Mouse (Mus musculus) liver, adult 2 months (tissue): Measurements from ENCODE around the gene Fbxl14. TPM values are rescaled to one million over a fixed set of nuclear protein-coding genes. Genes with fewer than 3 reads are reported as not detected.
"Not testable (repeated sequence)": the region's sequence is repeated elsewhere in the genome, so short reads cannot be mapped to it uniquely, and the experiment has no call there.

ENCODE experiments used
- DNase-seq: peaks from one replicate; pipeline ENCODE4 v3.0.0-alpha.2; 2011; ENCODE audit warnings: low read depth, low spot score; ENCODE audit errors: extremely low read depth
- H3K27ac ChIP-seq: fragments of 200-500 bp; replicated peaks from 2 replicates; pipeline ENCODE4 v1.5.1; 2012; ENCODE audit warnings: low read depth, mild to moderate bottlenecking, control low read depth, inconsistent platforms, low read length; ENCODE audit not compliant: insufficient read depth
- H3K27me3 ChIP-seq: fragments of 200-500 bp; 2 replicates; pipeline ENCODE4 v1.6.1; 2012; ENCODE audit warnings: mild to moderate bottlenecking, moderate library complexity, low read length, inconsistent platforms; ENCODE audit not compliant: control insufficient read depth, insufficient read depth
- H3K36me3 ChIP-seq: fragments of 200-500 bp; 2 replicates; pipeline ENCODE4 v1.6.1; 2012; ENCODE audit warnings: low read length, inconsistent platforms; ENCODE audit not compliant: control insufficient read depth, insufficient read depth
- H3K4me1 ChIP-seq: fragments of 200-500 bp; 2 replicates; pipeline ENCODE4 v1.6.1; 2011; ENCODE audit warnings: low read length; ENCODE audit not compliant: control insufficient read depth, insufficient read depth
- H3K4me3 ChIP-seq: fragments of 200-500 bp; 2 replicates; pipeline ENCODE4 v1.5.1; 2011; ENCODE audit warnings: low read depth, mild to moderate bottlenecking, control low read depth, low read length, moderate library complexity; ENCODE audit not compliant: insufficient read depth
- H3K79me2 ChIP-seq: fragments of 200-500 bp; 2 replicates; pipeline ENCODE4 v1.6.1; 2012; ENCODE audit warnings: inconsistent platforms, mild to moderate bottlenecking, low read length, moderate library complexity; ENCODE audit not compliant: control insufficient read depth, insufficient read depth
- H3K9ac ChIP-seq: fragments of 200-500 bp; 2 replicates; pipeline ENCODE4 v1.6.1; 2012; ENCODE audit warnings: low read depth, mild to moderate bottlenecking, control low read depth, inconsistent platforms, low read length
- CTCF ChIP-seq: fragments of 200-500 bp; IDR thresholded peaks from 2 replicates; pipeline ENCODE4 v1.5.1; 2011; ENCODE audit warnings: low read depth, low read length, control low read depth
- POLR2A ChIP-seq: fragments of 200-500 bp; IDR thresholded peaks from 2 replicates; pipeline ENCODE4 v1.6.1; 2011; ENCODE audit warnings: low read length, control low read depth; ENCODE audit not compliant: insufficient read depth; ENCODE audit errors: extremely low read depth
- WGBS: fragments of 180-500 bp; shearing (Covaris S2); methylation state at CpG from one replicate; pipeline ENCODE4 v1.1.7; 2018; 5-methylcytosine and 5-hydroxymethylcytosine counted together
- polyA plus RNA-seq: library from polyadenylated mRNA; depleted of rRNA; stranded (reverse); fragments of >200 nt; gene quantifications from 2 replicates; pipeline ENCODE4 v1.2.3, GENCODE M21; 2012
- total RNA-seq: library from RNA; depleted of rRNA; stranded (reverse); fragments of >200 nt; gene quantifications from 2 replicates; pipeline ENCODE4 v1.2.3, GENCODE M21; 2014

Gene Fbxl14
- total and polyA plus RNA-seq, 2 experiments = 5.0 to 18.7 TPM

DNA sequence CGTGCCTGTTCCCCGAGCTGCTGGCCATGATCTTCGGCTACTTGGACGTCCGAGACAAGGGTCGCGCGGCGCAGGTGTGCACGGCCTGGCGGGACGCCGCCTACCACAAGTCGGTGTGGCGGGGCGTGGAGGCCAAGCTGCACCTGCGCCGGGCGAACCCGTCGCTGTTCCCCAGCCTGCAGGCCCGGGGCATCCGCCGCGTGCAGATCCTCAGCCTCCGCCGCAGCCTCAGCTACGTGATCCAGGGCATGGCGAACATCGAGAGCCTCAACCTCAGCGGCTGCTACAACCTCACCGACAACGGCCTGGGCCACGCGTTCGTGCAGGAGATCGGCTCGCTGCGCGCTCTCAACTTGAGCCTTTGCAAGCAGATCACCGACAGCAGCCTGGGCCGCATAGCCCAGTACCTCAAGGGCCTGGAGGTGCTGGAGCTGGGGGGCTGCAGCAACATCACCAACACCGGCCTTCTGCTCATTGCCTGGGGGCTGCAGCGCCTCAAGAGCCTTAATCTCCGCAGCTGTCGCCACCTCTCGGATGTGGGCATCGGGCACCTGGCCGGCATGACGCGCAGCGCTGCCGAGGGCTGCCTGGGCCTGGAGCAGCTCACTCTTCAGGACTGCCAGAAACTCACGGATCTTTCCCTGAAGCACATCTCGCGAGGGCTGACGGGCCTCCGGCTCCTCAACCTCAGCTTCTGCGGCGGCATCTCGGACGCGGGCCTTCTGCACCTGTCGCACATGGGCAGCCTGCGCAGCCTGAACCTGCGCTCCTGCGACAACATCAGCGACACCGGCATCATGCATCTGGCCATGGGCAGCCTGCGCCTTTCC, 623 bp downstream of the Fbxl14 start:
- DNase-seq = peak; percentile 34

GRCm38 (mm10) chr6:119480706-119481331, 1.4 kb downstream of the Fbxl14 start:
- Histone ChIP-seq H3K27me3 (no peaks in the 10 kb centered on the region), H3K4me1 (peaks cover 16% of the 10 kb centered on the region), H3K4me3 (peak overlapping the region; percentile 99), H3K27ac (no peak overlapping the region), H3K9ac (peak overlapping the region; percentile 99), H3K79me2 (peaks cover 16% of the 10 kb centered on the region), H3K36me3 (no peaks in the 10 kb centered on the region)
- TF ChIP-seq POLR2A (no peak), CTCF (no peak)
- DNase-seq = no peak
- 39% methylated on average over 33 of the region's 33 CpGs for WGBS

More for the DNA sequence above, 623 bp downstream of the Fbxl14 start:
- H3K9ac ChIP-seq = peak overlapping the region; percentile 99
- no peak for TF ChIP-seq POLR2A
- no peak for TF ChIP-seq CTCF
- no peaks in the 10 kb centered on the region for H3K36me3 ChIP-seq
- H3K27me3 ChIP-seq = no peaks in the 10 kb centered on the region
- peak overlapping the region; percentile 99 for H3K4me3 ChIP-seq
- H3K27ac ChIP-seq = peak overlapping the region; percentile 69
- H3K4me1 ChIP-seq = peaks cover 16% of the 10 kb centered on the region
- 2% methylated on average over 70 of the region's 70 CpGs for WGBS
- H3K79me2 ChIP-seq = peaks cover 16% of the 10 kb centered on the region

- H3K4me3 ChIP-seq, H3K36me3 ChIP-seq, H3K9ac ChIP-seq, H3K27ac ChIP-seq, H3K27me3 ChIP-seq, DNase-seq: not testable (repeated sequence)
- Histone ChIP-seq H3K4me1 (peaks cover 16% of the 10 kb centered on the region), H3K79me2 (peaks cover 16% of the 10 kb centered on the region)
- WGBS = 43% methylated on average over 10 of the region's 10 CpGs
These were observed 2.4 kb downstream of the Fbxl14 start for GRCm38 (mm10) chr6:119481741-119482390.

GRCm38 (mm10) chr6:119482958-119483600, 3.6 kb downstream of the Fbxl14 start:
- 0 out of 2 replicates have a peak, but pooled peaks have one; percentile 12 for TF ChIP-seq POLR2A
- TF ChIP-seq CTCF = peak; percentile 58
- no peak for DNase-seq
- Histone ChIP-seq H3K27ac (no peak overlapping the region), H3K4me1 (peaks cover 11% of the 10 kb centered on the region), H3K79me2 (peaks cover 16% of the 10 kb centered on the region), H3K9ac (no peak overlapping the region), H3K4me3 (no peak overlapping the region), H3K27me3 (no peaks in the 10 kb centered on the region), H3K36me3 (no peaks in the 10 kb centered on the region)
- 81% methylated on average over 16 of the region's 16 CpGs for WGBS

DNA sequence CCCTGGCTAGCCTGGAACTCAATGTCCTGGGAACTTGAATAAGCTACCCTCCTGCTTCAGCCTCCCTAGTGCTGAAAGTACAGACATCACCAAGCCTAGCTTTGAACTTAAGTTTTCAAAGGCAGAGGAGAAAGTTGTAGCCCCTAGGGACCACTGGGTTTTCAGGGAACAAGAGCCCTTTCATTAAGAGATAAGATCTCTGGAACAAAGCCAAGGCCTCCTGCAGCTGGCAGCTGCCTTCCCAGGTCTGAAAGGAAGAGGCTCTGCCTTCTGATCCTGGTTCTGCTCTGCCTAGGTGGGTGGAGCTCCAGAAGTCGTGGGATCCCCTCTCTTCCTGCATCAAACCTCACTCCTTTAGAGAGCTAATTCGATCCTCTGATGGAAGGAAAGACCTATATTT, 6.0 kb downstream of the Fbxl14 start:
- no peak for TF ChIP-seq POLR2A
- no peak for TF ChIP-seq CTCF
- no peaks in the 10 kb centered on the region for H3K36me3 ChIP-seq
- H3K9ac ChIP-seq = no peak overlapping the region
- 31% methylated on average over 2 of the region's 2 CpGs for WGBS
- peaks cover 9% of the 10 kb centered on the region for H3K79me2 ChIP-seq
- H3K4me1 ChIP-seq = peaks cover 5% of the 10 kb centered on the region
- no peak overlapping the region for H3K27ac ChIP-seq
- no peaks in the 10 kb centered on the region for H3K27me3 ChIP-seq
- H3K4me3 ChIP-seq = no peak overlapping the region
- DNase-seq = no peak
